1 mouse cellular context compared by ENCODE assay signal in the genomic region with DNA sequence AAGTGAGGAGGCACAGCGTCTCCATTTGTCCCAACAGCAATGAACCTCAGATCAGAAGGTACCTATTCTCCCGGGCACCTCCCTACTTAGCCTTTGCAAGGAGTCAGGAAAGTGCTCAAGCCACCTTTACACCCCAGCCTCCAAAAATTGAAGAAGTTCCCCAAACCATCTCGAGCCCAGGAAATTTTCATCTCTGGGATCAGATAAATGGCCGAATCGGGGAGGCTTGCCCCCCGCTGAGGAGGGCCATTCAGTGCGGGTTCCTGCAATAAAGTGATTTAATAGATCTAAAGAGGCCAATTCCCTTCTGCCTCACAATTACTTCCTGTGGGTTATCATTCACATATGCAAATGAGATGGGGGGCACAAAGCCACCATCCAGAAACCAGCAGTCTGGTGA.
TF ChIP-seq lines count a peak whose summit lies in the region.

No protein-coding gene starts in this region.

TF ChIP-seq in ES-E14, 5 proteins besides CTCF, POLR2A, EP300 and RAD21:
- no peak for TF ChIP-seq MAFK (IDR thresholded peaks at IDR 0.05; ENCODE audit: insufficient read depth, low read depth, low read length)
- TF ChIP-seq HCFC1 (IDR thresholded peaks at IDR 0.05; ENCODE audit: borderline replicate concordance, insufficient read depth, low read length), result no peak
- 0 out of 2 replicates have a peak, but pooled peaks have one; percentile 10 for TF ChIP-seq ZNF384 (IDR thresholded peaks at IDR 0.05; ENCODE audit: low read depth, low read length)
- no peak for TF ChIP-seq CHD2 (IDR thresholded peaks at IDR 0.05; ENCODE audit: low read depth, low read length)
- no peak for TF ChIP-seq ZC3H11A (IDR thresholded peaks at IDR 0.05; ENCODE audit: borderline replicate concordance, low read depth, low read length)
